Mouse (Mus musculus) limb, embryonic 10.5 days (tissue): ENCODE measurements around the gene Cpne5. TPM values are rescaled to one million over a fixed set of nuclear protein-coding genes. Genes with fewer than 3 reads are reported as not detected.
"Not testable (repeated sequence)": the region's sequence is repeated elsewhere in the genome, so short reads cannot be mapped to it uniquely, and the experiment has no call there.

Source experiments
- DNase-seq: peaks from one replicate; pipeline ENCODE4 v3.0.0-alpha.2; 2017; ENCODE audit warnings: low spot score
- H3K27ac ChIP-seq: fragments of 300-500 bp; sonication (generic); 2 replicates; pipeline ENCODE4 v1.5.1; 2016; ENCODE audit warnings: mild to moderate bottlenecking
- H3K27me3 ChIP-seq: fragments of 300-500 bp; sonication (generic); 2 replicates; pipeline ENCODE4 v1.6.1; 2016; ENCODE audit warnings: low read depth, mild to moderate bottlenecking; ENCODE audit not compliant: poor library complexity, severe bottlenecking
- H3K36me3 ChIP-seq: fragments of 300-500 bp; sonication (generic); 2 replicates; pipeline ENCODE4 v1.6.1; 2016; ENCODE audit warnings: mild to moderate bottlenecking, moderate library complexity
- H3K4me1 ChIP-seq: fragments of 300-500 bp; sonication (generic); 2 replicates; pipeline ENCODE4 v1.6.1; 2016
- H3K4me3 ChIP-seq: fragments of 300-500 bp; sonication (generic); 2 replicates; pipeline ENCODE4 v1.5.1; 2016; ENCODE audit warnings: mild to moderate bottlenecking, moderate library complexity
- H3K9me3 ChIP-seq: fragments of 300-500 bp; sonication (generic); replicated peaks from 2 replicates; pipeline ENCODE4 v1.6.1; 2016; ENCODE audit warnings: mild to moderate bottlenecking
- WGBS: fragments of 180-500 bp; shearing (Covaris S2); methylation state at CpG from one replicate; pipeline ENCODE4 v1.1.7; 2016; 5-methylcytosine and 5-hydroxymethylcytosine counted together
- polyA plus RNA-seq: library from polyadenylated mRNA; unstranded; fragments of >200 nt; fragmentation: Nextera tagmentation; extraction: Ambion mirVana; gene quantifications from 2 replicates; pipeline ENCODE4 v1.2.1, GENCODE M21; 2016

The Cpne5 gene
- polyA plus RNA-seq, 1 experiment from 2014 or later: 2.0 TPM

DNA sequence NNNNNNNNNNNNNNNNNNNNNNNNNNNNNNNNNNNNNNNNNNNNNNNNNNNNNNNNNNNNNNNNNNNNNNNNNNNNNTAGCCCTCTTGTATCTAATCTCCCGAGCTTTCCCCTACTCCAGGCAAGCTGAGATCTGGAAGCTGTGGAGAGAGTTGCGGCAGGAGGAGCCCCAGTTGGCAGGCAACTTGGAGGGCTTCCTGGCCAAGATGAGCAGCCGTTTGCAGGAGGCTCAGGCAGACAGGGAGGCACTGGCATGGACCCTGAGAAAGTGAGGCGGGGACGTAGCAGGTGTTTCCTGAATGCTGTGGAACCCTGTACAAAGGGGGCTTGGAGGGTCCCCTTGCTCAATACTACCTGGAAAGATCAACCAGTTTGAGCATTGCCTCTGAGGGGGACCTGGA is 102.9 kb downstream of the Cpne5 start:
- H3K36me3 ChIP-seq: no peaks in the 10 kb centered on the region
- 79% methylated on average over 5 of the region's 5 CpGs for WGBS
- peaks cover 24% of the 10 kb centered on the region for H3K4me1 ChIP-seq
- H3K27ac ChIP-seq: no peak overlapping the region
- no peaks in the 10 kb centered on the region for H3K9me3 ChIP-seq
- no peak overlapping the region for H3K4me3 ChIP-seq
- DNase-seq: no peak
- H3K27me3 ChIP-seq: no peaks in the 10 kb centered on the region

DNA sequence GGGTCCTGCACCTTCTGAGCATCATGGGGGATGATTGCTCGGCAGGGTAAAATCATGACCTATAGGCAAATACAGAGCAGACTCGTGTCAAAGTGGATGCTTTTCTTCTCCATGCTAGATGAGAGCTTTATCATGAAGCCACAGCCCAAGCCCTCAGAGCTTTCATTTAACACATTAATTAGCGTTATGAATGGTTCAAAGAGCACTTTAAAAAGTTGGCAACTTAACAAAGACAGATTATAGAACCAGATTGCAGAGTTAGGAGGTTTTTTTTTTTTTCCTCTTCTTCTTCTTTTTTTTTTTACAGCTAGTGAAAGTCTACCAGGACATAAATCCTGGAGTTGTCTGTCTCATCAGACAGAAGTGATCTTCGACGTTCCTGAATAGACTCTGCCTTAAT is 108.6 kb downstream of the Cpne5 start:
- no peak overlapping the region for H3K4me3 ChIP-seq
- H3K36me3 ChIP-seq: no peaks in the 10 kb centered on the region
- H3K4me1 ChIP-seq: peaks cover 12% of the 10 kb centered on the region
- H3K9me3 ChIP-seq: no peaks in the 10 kb centered on the region
- 80% methylated on average over 5 of the region's 5 CpGs for WGBS
- H3K27ac ChIP-seq: no peak overlapping the region
- H3K27me3 ChIP-seq: no peaks in the 10 kb centered on the region
- DNase-seq: no peak

DNA sequence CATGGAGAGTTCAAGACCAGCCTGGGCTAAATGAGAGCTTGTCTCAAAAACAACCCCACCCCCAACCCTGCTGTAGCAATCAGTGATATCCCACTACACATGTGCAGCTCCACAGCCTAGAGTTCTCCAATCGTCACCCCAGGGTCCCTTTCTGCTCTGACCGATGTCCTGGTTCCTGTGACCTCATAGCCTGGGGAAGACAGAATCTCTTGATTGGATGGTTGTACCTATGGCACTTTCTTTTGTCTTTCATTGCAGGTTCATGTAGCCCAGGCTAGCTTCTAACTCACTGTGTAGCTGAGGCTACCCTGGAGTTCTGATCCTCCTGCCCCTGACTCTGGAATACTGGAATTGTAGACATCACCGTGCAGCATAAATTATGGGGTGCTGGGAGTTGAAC is 111.4 kb downstream of the Cpne5 start:
- Histone ChIP-seq H3K36me3 (no peaks in the 10 kb centered on the region), H3K27ac (no peak overlapping the region), H3K4me1 (no peaks in the 10 kb centered on the region), H3K9me3 (no peaks in the 10 kb centered on the region), H3K4me3 (no peak overlapping the region), H3K27me3 (no peaks in the 10 kb centered on the region)
- WGBS: 93% methylated on average over 3 of the region's 3 CpGs
- no peak for DNase-seq

DNA sequence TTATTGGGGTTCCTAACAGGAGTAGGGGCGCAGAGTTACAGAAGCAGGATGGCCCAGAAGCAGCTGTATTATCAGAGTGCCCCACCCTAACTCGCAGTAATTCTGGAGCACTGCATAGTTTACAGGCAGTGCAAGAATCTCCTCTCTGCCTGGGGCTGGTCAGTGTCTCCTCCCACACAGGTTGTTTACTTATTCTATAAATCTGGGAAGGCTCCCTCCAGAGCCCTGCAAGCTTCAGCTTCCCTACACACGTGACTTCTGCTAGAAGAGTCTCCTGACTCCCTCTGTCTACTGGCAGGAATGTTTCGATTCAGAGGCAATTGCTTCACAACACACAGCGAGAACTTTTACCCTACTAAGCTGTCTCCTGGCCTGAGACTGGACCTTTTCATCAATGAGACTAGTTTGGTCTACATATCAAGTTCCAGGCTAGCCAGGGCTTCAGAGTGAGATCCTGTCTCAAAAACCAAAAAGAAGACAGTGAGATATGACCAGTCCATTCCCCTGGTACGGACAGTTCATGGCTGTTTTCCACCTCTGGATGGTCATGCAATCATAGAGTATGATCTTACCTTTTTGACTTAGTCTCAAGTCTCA is 114.3 kb downstream of the Cpne5 start:
- no peaks in the 10 kb centered on the region for H3K27me3 ChIP-seq
- WGBS: 74% methylated on average over 6 of the region's 6 CpGs
- H3K4me1 ChIP-seq: peaks cover 6% of the 10 kb centered on the region
- H3K4me3 ChIP-seq: no peak overlapping the region
- no peak overlapping the region for H3K27ac ChIP-seq
- H3K36me3 ChIP-seq: no peaks in the 10 kb centered on the region
- H3K9me3 ChIP-seq: no peaks in the 10 kb centered on the region
- no peak for DNase-seq

DNA sequence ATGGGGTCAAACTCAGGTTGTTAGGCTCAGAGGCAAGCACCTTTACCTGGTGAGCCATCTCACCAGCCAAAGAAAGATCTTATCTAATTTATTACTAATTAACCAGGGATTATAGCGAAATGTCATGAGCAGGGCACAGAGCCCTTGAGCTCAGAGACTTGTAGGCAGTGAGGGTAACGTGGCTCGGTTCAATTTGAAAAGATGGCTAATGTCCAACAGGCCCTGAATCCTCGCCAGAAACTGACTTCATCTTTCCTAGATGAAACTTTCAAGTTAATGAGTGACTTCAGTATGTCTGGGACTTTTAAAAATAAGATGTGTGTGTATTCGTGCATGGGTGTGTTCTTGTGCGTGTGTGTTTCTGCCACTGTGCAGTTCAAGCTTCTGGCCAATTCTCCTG is 115.2 kb downstream of the Cpne5 start:
- no peak for DNase-seq
- Histone ChIP-seq H3K4me3 (no peak overlapping the region), H3K4me1 (peaks cover 11% of the 10 kb centered on the region), H3K27me3 (no peaks in the 10 kb centered on the region), H3K27ac (no peak overlapping the region), H3K36me3 (no peaks in the 10 kb centered on the region), H3K9me3 (no peaks in the 10 kb centered on the region)
- WGBS: 86% methylated on average over 6 of the region's 6 CpGs

DNA sequence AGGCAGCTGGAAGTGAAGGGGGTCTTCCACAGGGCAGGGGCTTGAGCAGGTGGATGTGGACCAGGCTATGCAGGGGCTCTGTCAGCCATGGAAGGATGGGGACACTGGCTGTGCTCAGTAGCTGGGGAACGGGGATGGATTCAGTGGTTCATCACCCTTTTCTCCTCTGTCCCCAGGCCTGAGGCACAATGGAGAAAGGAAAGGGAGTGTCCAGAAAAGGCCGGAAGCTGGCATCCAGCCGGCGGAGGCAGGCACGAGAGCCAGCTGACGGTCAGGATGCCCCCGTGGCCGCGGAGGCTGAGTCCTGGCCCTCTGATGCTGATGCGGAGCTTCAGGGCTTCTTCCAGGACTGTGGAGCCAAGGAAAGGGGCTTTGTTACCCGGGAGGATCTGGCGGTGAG is 117.3 kb downstream of the Cpne5 start:
- DNase-seq: no peak
- no peak overlapping the region for H3K27ac ChIP-seq
- WGBS: 61% methylated on average over 12 of the region's 12 CpGs

DNA sequence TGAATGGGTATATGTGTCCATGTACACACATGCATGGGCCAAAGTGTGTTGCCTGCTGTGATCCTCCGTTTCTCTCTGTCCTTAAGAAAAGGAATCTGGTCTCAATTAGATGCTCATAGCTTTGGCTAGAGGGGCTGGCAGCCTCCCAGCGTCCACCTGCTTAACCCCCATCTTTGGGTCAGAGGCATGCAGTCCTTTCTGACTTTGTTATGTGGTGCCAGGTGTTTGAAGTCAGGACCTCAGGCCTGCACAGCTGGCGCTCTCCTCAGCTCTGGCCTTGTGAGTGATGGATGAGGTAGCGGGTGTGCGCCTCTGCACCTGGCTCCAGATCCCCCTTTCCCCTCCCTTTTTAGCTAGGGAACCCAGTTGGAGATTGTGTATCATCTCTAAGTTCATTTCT is 119.9 kb downstream of the Cpne5 start:
- Histone ChIP-seq H3K36me3 (no peaks in the 10 kb centered on the region), H3K4me3 (no peak overlapping the region), H3K27ac (no peak overlapping the region), H3K27me3 (no peaks in the 10 kb centered on the region), H3K4me1 (peaks cover 11% of the 10 kb centered on the region), H3K9me3 (no peaks in the 10 kb centered on the region)
- WGBS: 33% methylated on average over 5 of the region's 5 CpGs
- peak; percentile 74 for DNase-seq

More for the DNA sequence above, 117.3 kb downstream of the Cpne5 start:
- no peaks in the 10 kb centered on the region for H3K27me3 ChIP-seq
- H3K4me3 ChIP-seq: no peak overlapping the region
- H3K36me3 ChIP-seq: no peaks in the 10 kb centered on the region
- no peaks in the 10 kb centered on the region for H3K9me3 ChIP-seq
- H3K4me1 ChIP-seq: peaks cover 11% of the 10 kb centered on the region

DNA sequence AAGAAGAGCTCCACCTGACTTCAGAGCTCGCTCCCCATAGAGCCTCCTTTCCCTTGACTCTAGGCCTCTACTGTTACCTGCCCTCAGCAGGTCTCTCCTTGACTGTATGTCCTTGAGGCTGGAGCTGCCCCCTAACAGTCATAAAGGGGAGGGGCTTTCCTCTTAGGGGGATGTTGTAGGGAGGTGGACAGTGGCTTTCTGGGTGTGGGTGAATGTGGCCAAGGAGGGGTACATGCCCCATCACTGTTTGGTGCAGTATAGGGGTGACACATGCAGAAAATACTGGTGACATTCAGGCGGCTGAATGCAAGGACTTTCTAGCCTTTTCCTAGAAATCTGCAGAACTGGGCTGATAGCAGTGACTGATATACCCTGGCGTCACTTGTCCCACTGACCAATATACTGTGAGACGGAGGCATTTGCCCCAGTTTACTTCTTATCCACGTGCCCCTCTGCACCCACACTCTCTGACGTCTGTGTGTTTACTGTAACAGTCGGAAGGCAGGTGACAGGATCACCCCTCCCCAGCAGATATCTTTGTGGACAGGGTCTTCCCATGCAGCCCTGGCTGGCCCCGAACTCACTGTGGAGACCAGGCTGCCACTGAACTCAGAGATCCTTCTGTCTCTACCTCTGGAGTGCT is 120.8 kb downstream of the Cpne5 start:
- no peaks in the 10 kb centered on the region for H3K27me3 ChIP-seq
- DNase-seq: no peak
- H3K9me3 ChIP-seq: no peaks in the 10 kb centered on the region
- H3K4me1 ChIP-seq: peaks cover 11% of the 10 kb centered on the region
- no peak overlapping the region for H3K4me3 ChIP-seq
- H3K27ac ChIP-seq: no peak overlapping the region
- WGBS: 79% methylated on average over 8 of the region's 8 CpGs
- H3K36me3 ChIP-seq: no peaks in the 10 kb centered on the region

DNA sequence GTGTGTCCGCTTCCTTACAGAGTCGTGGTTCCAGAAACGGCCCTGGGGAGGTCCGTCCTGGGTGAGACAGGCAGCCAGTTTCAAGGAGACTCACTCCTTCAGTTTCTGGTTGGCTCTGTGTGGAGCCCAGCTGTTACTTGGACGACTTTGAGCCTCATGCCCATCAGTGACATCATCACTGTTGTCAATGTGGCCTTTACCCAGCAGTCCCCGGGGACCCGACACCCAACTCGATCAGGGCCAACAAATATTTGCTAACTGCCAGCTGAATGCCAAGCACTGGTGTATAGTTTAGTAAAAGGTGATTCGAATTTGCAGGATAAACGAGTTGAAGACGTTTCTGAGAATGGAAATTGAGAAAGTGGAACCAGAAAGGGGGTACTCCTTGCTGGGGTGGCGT is 121.9 kb downstream of the Cpne5 start:
- H3K9me3 ChIP-seq: no peaks in the 10 kb centered on the region
- DNase-seq: no peak
- H3K4me1 ChIP-seq: peaks cover 11% of the 10 kb centered on the region
- no peak overlapping the region for H3K27ac ChIP-seq
- no peaks in the 10 kb centered on the region for H3K36me3 ChIP-seq
- WGBS: 79% methylated on average over 12 of the region's 12 CpGs
- H3K4me3 ChIP-seq: no peak overlapping the region
- H3K27me3 ChIP-seq: no peaks in the 10 kb centered on the region

DNA sequence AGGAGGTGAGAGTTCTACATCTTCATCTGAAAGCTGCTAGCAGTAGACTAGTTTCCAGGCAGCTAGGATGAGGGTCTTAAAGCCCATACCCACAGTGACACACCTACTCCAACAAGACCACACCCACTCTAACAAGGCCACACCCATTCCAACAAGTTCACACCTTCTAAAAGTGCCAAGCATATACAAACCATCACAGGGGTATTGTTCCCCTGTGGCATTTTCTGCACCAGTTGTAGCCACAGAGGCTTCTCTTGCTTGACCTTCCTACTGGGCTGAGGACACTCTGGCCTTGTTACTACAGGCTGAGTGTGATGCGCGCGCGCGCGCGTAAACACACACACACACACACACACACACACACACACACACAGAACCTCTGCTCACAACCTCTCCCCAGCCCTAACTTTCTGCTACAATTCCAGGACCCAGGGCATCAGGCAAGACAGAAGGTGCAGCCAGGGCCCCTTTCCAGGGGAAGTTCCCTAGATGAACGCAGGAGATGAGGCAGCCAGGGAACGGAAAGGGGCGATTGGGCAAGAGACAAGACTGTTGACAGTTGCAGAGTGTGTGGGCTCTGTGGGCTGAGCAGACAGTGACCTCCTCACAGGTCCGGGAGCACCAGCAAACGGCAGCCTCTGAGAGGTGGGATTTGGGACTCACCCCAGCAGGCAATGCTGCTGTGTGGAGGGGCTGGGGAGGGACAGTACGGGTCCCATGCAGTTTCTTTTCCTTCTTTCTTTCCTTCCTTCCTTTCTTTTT is 124.2 kb downstream of the Cpne5 start, which contains the start of gene Rab44:
Gene Rab44, plus strand, starts transcription at position 555 of the 762 bp plus-strand sequence.
- WGBS: 92% methylated on average over 13 of the region's 13 CpGs
- no peaks in the 10 kb centered on the region for H3K27me3 ChIP-seq
- no peak for DNase-seq
- H3K9me3 ChIP-seq: no peaks in the 10 kb centered on the region
- no peak within 1 kb of the TSS for H3K4me3 ChIP-seq
- H3K36me3 ChIP-seq: no peaks in the 10 kb centered on the region
- no peak within 1 kb of the TSS for H3K27ac ChIP-seq
- H3K4me1 ChIP-seq: peaks cover 7% of the 10 kb centered on the region

DNA sequence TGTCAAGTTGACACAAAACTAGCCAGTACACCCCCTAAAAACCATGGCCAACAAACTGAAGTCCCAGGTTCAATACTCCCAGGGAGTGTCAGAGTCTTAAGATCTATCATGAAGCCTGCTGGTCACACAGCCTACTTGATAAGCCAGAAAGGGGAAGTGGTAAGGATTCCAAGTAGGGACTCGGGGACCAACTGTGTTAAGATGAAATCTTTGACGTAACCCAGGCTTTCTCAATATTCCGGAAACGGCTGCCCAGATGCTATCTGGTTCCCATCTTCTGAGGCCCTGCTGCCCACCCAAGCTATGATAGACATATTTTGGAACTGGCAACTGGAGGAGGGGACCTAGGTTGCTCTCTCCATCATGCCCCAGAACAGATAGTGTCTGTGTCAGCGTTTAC is 126.6 kb downstream of the Cpne5 start:
- H3K27ac ChIP-seq: no peak overlapping the region
- 87% methylated on average over 5 of the region's 5 CpGs for WGBS
- H3K36me3 ChIP-seq: no peaks in the 10 kb centered on the region
- H3K9me3 ChIP-seq: no peaks in the 10 kb centered on the region
- H3K27me3 ChIP-seq: no peaks in the 10 kb centered on the region
- H3K4me1 ChIP-seq: no peaks in the 10 kb centered on the region
- no peak overlapping the region for H3K4me3 ChIP-seq
- no peak for DNase-seq

DNA sequence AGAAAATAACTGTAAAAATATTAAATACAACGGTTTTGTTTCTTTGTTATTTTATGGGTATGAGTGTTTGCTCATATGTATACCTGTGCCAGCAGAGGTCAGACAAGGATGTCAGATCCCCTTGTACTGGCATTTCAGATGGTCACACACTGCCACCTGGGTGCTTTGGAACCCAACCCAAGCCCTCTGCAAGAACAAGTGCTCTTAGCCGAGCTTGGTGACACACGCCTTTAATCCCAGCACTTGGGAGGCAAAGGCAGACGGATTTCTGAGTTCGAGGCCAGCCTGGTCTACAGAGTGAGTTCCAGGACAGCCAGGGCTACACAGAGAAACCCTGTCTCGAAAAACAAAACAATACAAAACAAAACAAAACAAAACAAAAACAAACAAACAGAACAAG is 127.6 kb downstream of the Cpne5 start:
- H3K4me3 ChIP-seq, DNase-seq: not testable (repeated sequence)
- 89% methylated on average over 6 of the region's 6 CpGs for WGBS

More for the DNA sequence above, 127.6 kb downstream of the Cpne5 start:
- not testable (repeated sequence) for H3K27ac ChIP-seq, H3K4me1 ChIP-seq, H3K36me3 ChIP-seq, H3K9me3 ChIP-seq, H3K27me3 ChIP-seq
